Mouse (Mus musculus) hindlimb bud, embryonic 11.5 days (tissue): ENCODE results near the gene Cep68.
A peak's percentile ranks its signal among the peaks of the same experiment; 100 is the strongest.

Experiments used
- DNase-seq: peaks from one replicate; pipeline ENCODE4 v3.0.0-alpha.2; 2012; ENCODE audit warnings: low read depth, low spot score; ENCODE audit errors: extremely low spot score

The Cep68 gene

DNA sequence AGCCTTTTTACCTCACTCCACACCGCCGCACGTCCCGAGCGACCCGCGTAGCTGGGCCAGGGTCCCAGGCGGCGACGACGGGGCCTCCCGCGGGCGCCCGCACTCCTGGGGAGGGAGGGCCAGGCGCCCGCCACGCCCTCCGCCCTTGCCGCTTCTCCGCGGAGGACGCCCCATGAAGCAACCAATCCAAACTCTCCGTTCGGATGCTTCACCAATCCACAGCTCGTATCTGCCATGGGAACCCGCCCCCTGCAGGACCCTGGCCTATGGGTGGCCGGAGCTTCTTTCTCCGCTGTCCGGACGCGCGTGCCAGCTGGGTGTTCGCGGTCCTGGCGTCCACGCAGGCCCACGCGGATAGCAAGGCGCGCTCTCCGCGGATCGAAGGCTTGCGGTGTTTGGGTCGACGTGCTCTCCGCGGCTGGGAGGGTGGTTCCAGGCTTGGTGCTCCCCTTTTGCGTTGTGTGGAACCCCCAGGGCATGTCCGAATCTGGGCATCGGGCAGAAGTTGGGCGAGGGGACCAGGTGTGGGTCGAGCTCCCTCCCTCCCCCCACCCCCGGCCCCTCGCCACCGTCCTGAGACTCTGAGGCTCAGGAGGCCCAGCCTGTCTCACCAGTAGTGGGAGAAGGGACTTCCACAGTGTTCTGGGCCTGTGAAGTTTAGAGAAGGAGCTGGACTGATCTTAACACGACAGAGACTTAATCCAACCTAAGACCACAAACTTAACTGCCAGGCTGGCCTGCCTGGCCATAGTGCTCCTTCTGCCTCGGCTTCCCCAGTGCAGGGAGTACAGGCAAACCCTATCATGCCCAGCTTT is at the start of gene Cep68:
Cep68 (minus strand) TSS at position 134 of the 815 bp plus-strand sequence.
- DNase-seq: peak; percentile 60

DNA sequence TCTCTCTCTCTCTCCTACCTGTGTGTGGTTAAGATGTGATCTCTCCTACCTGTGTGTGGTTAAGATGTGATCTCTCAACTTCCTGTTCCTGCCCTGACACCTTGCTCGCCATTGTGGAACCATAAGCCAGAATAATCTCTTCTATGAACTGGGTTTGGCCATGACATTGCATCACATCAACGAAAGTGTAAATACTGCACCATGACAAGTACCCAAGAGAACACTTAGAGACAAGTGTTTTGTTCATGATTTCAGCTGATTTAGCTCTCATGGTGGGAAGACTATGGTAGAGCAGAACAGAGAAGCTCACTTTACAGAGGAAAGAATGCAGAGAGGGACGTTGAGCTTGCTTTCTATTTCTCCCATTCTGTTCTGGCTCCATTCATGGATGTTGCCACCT is 35.2 kb upstream of the Cep68 start:
- DNase-seq: no peak

DNA sequence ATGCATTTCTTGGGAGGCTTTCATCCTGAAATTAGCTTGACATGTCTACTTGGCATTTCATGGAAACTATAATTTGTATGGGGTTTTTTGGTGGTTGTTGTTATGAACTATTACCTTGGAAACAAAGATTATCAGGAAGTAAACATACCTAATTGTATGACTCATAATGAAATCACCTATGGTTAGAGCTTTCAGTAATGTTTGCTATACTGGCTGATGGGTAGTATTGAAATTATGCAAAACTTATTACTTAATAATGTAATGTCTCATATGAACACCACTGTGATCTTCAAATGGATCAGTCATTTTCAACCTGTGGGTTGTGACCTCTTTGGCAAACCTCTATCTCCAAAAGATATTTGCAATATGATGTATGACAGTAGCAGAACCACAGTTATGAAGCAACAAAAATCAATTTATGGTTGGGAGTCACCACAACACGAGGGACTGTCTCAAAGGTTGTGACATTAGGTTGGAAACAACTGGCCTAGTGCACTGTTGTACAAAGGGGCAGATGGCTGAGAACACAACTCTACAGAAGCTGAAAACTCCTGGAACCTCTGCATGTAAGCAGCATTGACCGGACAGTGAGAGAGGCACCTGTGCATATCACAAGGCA is 33.5 kb upstream of the Cep68 start:
- no peak for DNase-seq

DNA sequence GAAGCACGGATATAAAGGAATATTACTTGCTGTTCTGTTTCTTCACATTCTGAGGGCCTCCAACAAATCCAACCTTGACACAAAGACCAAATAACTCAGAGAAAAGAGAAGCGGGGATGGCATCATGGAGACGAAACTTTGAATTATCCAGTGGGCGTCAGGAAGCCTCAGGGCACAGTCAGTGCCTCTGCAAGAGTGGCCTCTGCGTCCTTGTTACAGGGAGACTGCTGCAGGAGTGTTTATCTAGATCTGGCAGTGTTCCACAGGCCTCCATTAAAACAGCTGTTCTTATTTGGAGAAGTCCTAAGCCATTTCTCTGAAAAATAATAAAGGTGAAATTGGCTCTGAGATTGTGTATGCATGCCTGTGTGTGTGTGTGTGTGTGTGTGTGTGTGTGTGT is 31.8 kb upstream of the Cep68 start:
- DNase-seq: no peak

DNA sequence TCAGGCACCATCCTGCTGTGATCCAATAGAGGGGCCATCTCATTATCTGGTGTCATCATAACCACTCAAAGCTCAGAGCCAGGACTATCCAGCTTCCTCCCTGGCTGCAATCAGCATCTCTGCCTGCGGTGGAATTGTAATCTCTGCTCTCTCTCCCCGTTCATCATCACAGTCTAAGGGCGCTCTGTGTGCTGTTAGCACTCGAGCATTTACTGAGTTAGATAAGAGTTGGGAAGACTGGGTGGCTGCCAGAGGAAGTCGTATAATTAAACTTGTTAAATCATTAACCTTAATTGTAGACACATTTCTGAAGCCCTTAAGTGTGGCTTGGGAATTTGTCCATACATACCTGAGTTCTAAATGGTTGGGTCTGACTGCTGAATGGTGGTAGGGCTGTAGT is 29.5 kb upstream of the Cep68 start:
- DNase-seq: no peak

DNA sequence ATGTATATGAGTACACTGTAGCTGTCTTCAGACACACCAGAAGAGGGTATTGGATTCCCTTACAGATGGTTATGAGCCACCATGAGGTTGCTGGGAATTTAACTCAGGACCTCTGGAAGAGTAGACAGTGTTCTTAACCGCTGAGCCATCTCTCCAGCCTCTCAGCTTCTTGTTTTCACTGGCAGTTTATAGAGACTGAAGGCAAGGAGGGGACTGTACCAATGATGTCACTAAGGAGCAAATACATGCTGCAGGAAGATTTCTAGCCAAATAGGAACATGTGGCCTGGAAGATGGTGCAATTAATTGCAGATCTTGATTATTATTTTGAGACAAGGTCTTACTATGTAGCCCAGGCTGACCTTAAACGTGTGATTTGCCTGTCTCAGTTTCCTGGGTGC is 27.9 kb upstream of the Cep68 start:
- DNase-seq: no peak

DNA sequence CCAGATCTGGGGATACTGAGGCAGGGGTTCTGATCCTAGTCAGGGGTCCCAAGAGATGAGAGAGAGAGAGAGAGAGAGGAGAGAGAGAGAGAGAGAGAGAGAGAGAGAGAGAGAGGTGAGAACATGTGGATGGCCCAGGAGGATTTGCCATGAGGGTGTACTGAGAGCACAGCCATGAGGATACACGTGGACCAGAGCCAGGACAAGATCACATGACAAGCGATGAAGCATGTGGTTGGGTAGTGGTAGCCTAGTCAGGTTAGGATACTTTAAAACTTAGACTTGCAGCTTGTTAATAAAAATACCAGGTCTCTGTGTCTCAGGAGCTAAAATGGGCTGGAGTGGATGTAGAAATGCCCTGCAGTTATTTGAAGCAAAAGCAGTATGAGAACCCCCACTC is 26.7 kb upstream of the Cep68 start:
- no peak for DNase-seq

DNA sequence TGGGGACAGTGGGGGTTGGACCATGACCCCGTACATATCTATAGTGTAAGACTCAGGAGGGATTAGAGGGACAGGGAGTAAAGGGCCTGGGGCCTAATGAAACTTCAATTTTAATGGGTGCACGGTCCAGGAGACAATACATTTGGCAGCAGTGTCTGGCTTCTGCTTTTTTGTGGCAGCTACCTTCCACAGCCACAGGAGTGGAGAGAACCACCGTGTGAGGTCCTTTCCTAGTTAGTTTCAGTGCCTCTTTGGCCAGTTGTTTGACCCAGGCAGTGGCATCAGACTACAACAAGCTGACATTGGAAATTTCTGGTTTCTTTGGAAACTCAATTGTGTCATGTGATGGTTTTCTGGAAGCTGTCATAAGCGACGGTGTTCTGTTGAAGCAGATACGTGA is 20.7 kb upstream of the Cep68 start:
- no peak for DNase-seq

DNA sequence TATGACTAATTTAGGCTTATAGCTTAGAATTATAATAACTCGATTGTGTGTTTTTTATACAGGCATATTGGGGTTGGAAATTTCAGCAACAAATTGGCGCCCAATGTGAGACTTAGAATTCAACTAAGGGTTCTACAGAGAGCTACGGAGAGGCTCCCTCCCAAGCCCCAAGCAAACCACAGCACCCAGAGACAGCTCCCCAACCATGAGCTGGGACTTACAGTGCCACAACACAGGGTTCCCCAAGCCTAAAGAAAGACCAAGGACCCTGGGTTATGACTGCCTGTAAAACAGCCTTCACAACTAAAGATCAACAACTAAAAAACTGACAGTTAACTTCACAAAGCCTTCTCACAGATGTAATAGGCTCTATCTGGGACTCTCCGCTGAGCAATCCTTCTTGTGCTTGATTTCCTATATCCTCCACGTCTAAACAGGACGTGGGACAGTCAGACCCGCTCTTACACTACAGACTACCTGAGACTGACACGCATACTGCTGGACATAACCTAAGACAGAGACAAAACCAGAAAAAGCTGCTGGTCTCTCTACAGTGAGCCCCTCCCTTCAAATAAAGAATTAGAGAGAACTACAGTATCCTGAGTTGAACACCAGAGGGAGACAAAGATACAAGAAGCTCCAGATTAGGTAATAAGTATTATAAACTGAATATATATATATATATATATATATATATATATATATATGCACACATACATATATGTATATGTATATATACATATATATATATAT is 13.6 kb upstream of the Cep68 start:
- no peak for DNase-seq

DNA sequence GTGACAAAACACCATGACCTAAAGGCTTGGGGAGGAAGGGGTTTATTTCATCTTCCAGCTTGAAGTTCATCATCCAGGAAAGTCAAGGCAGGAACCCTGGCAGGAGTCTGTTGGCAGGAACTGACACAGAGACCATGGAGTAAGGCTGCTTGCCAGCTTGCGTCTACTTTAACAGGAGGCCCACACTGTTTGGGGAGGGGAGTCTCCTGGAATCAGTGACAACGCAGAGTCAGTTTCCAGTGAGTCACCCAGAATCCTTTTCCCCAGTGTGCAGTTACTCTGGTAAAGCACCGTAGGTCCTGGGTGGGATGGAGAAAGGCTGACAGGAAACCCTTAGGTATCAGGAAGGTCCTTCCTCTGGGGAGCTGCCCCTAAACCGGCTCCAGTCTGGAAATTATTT is 5.6 kb upstream of the Cep68 start:
- no peak for DNase-seq

DNA sequence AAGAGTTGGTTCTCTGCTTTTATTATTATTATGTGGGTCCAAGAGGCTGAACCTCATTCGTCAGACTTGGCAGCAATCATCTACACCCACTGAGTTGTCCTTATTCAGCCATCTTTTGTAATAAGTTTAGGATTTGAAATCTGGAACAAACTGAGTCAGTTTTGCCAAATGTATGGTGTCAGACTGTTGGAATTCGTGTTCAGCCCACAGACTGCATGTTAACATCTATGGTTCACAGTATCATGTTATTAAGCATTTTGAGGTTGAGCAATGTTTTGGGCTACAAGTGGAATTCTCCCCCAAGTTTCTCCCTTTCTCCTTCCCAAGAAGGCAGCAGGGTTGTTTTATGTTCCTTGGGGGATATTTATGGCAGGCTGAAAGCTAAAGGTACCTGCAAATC is 3.9 kb upstream of the Cep68 start:
- no peak for DNase-seq

DNA sequence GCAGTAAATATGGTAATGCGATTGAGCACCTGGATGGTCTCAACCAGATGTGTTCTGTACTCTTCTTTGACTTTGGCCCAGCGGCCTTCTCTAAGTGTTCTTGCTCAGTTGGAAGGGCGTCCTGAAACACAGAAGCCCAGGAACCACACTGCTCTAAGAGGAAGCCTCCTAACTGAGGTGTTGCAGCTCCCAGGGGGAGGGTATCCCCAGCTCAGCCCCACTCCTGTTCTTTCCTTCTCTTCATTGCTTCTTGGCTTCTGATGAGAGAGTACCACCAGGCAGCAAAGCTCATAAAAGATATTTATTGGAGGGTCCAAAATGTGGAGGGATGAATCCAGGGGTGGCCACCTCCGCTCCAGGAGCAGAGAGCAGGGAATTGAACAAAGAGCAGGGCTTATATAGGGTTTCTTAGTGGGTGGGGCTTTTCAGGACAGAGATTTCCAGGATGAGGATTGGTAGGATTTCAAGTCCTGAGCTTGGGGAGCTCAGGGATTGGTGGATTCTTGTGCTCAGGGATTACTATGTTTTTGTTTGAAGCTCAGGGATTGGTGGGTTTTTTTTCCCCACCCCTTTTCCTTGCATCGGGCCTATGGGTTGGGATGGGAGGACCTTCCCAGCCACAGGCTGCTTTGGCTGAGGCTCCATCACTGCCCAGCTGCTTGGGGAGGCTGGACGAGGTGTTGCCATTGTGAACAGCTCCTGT is 1.4 kb upstream of the Cep68 start:
- DNase-seq: no peak

DNA sequence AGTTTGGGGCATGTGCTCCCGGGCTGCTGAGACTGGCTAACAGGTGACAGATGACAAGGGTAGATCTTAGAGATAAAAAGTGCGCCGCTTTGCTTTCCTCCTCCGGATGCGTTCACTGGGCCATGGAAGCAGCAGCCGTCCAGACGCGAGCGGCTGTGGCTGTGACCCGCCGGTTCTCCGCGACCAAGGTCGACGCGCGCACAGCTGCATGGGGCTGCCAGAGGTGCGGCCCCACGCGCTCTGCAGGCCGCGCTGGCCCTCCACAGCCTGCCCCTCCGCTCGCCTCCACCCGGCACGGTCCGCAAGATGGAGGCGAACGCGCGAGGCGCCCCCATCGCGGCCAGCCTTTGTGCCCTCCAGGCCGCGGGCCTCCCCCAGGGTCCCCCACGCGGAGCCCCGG is 389 bp downstream of the Cep68 start:
- DNase-seq: no peak

DNA sequence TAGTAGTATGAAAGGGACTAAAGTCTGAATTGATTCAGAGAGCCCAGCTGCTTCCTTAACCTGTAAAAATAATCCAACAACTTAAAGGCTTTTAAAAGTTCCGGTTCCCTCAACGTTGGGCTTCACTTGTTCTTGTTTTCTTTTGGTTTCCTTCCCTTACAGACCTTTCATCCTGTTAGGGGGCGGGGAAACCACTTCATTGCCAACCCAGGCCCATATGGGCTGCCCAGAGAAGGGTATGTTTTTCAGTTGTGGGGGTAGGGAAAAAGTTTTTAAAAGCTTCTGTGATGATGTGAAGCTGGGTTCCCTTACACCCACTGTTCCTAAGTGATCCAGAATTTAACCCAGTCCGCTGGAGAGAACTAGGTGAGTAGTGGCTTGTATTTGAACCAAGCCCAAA is 952 bp downstream of the Cep68 start:
- DNase-seq: no peak

DNA sequence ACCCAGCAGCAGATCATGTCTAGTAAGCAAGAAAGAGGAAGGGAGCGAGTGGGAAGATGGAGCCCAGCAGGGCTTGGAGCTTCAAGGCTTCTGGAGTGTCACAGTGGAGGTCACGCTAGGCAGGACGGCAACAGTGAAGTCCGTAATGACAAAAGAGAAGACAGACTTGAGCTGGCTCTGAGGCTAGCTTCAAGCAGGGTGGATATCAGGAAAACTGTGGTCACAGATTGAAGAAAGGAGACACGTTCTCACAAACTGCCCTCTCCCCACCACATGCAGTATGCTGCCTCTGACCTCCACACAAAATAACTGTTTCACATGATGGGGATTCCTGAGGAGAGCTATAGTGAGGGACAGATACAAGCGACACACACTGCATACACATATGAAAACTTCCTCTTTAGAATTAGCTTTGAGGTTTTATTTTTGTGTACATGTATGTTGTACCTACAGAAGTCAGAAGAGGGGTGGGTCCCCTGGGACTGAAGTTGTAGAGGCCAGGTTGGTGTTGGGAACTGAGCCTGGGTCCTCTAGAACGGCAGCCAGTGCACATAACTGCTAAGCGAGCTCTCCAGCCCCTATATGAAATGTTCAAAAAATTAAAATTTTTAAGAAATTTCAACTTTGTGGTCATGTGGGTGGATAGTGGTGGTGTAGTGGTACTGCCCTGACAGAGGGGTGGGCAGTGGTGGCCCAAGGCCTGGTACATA is 1.9 kb downstream of the Cep68 start:
- DNase-seq: no peak

DNA sequence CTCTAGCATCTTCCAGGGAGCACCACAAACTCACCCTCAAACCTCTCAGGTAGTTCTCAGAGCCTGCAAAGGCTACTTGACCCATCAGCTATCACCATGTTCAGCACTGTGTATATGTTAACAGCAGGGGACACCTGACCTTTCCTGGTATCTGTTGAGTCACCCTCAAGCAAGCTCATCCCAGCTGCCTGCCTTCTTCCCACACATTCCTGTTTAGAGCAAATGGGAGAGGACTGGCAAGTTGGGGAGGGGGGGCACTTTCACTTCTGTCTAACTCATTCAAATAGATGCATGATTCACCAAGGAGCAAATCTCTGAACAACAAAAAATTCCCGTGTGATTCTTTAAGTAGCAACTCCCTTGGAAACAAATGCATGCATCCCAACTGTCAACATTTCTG is 2.6 kb downstream of the Cep68 start:
- DNase-seq: no peak

DNA sequence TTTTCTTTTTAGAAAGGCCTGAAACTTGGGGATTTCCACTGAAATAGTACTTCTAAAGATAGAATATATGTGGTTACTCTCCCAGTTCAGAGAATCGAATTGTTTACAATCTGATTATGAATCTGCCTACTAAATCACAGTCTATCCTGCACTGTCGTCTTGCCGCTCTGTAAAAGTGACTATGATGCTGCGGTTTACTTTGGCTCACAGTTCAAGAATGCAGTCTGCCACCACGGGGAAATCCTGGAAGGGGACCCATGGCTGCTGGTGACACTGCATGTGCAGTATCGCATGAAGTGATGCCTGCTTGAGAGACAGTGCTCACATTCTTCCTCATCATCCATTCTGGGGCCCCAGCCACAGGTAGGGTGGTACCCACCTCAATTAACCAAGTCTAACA is 3.9 kb downstream of the Cep68 start:
- no peak for DNase-seq

DNA sequence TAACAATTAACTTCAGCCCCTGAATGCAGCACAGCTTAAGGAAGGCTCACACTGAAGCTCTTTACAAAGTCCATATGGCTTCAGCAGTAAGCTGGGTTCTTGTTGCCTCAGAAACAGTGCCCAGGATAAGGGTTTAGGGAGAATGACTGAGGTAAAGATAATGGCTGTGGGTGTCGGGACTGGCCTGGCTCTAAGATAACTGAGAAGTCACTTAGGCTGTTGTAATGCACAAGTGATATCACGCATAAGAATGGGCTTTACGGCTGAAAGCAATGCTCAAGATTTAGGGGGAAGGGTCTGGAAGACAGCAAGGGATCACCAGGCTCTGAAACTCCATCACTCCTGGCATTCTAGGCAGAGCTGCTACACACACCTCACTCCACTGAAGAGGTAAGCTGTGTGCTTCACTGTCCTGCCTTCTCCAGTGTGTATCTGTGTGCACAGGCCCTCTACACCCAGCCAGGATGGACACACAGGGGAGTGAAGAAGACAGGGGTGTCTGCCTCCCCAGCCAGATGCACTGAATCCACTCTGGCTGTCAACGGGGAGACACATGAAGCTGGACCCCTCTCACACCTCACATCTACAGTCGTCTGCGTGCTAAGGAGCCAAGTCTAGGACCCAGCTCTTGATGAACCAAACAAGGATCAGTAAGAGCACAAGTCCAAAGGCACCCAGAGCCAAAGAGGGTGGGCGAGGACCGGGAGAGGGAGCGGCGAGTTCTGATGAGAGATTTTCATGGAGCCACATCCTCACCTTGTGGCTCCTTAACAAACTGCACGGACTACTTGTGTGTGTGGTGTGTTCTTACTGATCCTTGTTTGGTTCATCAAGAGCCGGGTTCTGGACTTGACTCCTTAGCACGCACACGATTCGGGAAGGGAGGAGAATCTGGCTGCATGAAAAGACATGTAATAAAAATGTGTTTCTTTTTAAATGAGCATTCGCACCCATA is 4.6 kb downstream of the Cep68 start:
- DNase-seq: no peak

DNA sequence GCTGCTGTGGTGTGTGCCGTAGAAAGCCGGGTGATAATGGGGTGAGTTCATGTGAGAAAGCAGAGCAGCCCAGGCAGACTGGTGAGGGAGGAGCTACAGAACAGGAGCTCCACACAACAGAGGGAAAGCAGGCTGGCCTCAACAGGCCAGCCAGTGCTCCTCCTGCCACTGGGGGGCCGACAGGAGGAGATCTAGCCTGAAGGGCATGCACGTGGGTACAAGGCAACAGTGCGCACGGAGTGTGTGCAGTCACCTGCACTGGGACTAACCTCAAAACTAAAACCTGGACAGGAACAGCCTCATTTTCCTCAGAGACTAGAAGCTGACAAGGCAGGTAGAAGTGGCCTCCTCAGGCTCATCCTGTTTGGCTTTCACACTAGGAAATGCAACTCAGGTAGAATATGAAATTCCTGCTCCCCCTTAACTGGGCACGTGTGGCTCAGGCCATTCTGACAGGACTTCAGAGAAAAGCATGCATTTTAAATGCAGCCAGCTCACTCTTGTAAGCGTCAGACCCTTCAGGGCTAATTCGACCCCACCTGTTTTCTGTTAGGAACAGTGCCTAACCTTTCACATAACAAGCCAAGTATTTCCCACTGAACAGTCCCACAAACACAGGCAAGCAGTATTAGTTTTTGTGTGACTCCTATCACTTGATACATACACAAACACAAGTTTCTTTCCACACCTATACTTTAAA is 5.9 kb downstream of the Cep68 start:
- DNase-seq: peak; percentile 41
